Mouse (Mus musculus) cortical plate, adult 2 months (tissue): ENCODE results near the gene Mylk2. TPM values are rescaled to one million over a fixed set of nuclear protein-coding genes. Genes with fewer than 3 reads are reported as not detected.

Experiments
- H3K27ac ChIP-seq: fragments of 200-500 bp; 2 replicates; pipeline ENCODE4 v1.5.1; 2012; ENCODE audit warnings: low read length, control low read depth, inconsistent platforms; ENCODE audit not compliant: insufficient read depth
- H3K4me1 ChIP-seq: fragments of 200-500 bp; 2 replicates; pipeline ENCODE4 v1.6.1; 2011; ENCODE audit warnings: low read length; ENCODE audit not compliant: control insufficient read depth, insufficient read depth
- H3K4me3 ChIP-seq: fragments of 200-500 bp; 2 replicates; pipeline ENCODE4 v1.5.1; 2011; ENCODE audit warnings: mild to moderate bottlenecking, low read length, control low read depth; ENCODE audit not compliant: insufficient read depth
- CTCF ChIP-seq: fragments of 200-500 bp; IDR thresholded peaks from 2 replicates; pipeline ENCODE4 v1.5.1; 2011; ENCODE audit warnings: mild to moderate bottlenecking, control low read depth, low read length; ENCODE audit not compliant: insufficient read depth; ENCODE audit errors: extremely low read depth
- POLR2A ChIP-seq: fragments of 200-500 bp; IDR thresholded peaks from 2 replicates; pipeline ENCODE4 v1.6.1; 2011; ENCODE audit warnings: mild to moderate bottlenecking, low read length, control low read depth; ENCODE audit not compliant: insufficient read depth; ENCODE audit errors: extremely low read depth
- polyA plus RNA-seq: library from polyadenylated mRNA; depleted of rRNA; stranded (reverse); fragments of >200 nt; gene quantifications from 2 replicates; pipeline ENCODE4 v1.2.3, GENCODE M21; 2012

The Mylk2 gene
- polyA plus RNA-seq, 1 experiment: not detected

- TF ChIP-seq CTCF: no peak
- TF ChIP-seq POLR2A: no peak
- H3K4me3 ChIP-seq: no peak overlapping the region
- H3K4me1 ChIP-seq: no peaks in the 10 kb centered on the region
- H3K27ac ChIP-seq: no peak overlapping the region
These were observed 14.2 kb downstream of the Mylk2 start for GRCm38 (mm10) chr2:152925189-152925872.

DNA sequence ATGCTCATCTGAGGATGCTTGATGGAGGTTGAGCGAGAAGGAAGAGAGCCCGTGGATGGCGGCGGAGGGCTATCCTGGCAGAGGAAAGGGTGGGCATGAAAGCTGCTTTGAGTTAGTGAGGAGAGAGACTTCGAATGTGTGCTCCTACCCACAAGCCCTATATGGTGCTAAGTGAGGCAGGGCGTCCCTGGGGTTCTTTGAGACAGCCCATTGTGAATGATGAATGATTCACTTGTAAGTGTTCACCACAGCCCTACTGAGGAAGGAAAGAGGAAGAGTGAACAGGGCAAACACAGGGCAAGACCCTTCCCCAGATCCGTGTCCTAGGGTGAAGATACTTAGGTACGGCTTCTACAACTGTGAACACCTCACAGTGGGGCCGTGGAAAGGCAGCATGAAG, 15.7 kb downstream of the Mylk2 start:
- Histone ChIP-seq H3K27ac (no peak overlapping the region), H3K4me3 (no peak overlapping the region), H3K4me1 (no peaks in the 10 kb centered on the region)
- TF ChIP-seq CTCF: no peak
- TF ChIP-seq POLR2A: no peak

GRCm38 (mm10) chr2:152927371-152927770, 16.2 kb downstream of the Mylk2 start:
- no peak overlapping the region for H3K4me3 ChIP-seq
- H3K4me1 ChIP-seq: no peaks in the 10 kb centered on the region
- no peak overlapping the region for H3K27ac ChIP-seq
- TF ChIP-seq POLR2A (no peak), CTCF (no peak)

DNA sequence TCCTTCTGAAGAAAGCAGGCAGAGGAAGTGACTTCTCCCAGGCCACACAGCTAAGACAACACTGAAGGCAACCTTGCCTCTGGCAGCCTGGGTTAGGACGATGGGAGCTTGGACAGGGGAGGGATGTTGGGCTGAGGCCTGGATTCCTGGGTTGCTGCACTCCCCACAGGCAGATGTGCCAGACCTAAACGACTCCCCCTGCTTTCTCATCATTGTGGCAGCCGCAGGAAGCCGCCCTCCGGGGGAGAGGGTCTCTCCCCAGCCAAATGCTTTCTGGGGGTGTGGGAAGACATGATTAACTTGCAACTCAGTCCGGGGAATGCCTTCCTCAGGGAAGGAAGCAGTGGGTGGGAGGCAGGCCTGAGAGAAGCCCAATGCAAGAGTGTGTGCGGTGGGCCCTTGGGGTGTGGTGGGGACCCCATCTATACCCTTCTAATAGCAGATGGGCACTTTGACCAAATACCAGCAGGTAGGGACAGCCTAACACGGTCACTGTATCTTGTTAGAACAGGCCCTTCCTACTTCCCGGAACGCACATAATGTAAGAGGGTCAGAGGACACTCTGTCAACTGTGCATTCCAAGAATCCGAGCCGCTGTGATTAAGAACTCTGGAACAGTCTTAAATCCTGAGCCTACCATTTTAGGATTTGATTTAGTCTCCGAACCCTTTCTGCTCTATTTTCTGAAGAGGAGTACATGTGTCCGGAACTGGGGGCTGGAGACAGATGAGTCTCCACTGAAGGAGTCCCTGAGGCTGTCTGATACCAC, 17.3 kb downstream of the Mylk2 start:
- no peak overlapping the region for H3K27ac ChIP-seq
- H3K4me3 ChIP-seq: no peak overlapping the region
- TF ChIP-seq CTCF (no peak), POLR2A (no peak)
- no peaks in the 10 kb centered on the region for H3K4me1 ChIP-seq

GRCm38 (mm10) chr2:152928988-152929370, 17.8 kb downstream of the Mylk2 start:
- Histone ChIP-seq H3K4me3 (no peak overlapping the region), H3K4me1 (no peaks in the 10 kb centered on the region), H3K27ac (no peak overlapping the region)
- TF ChIP-seq CTCF: no peak
- no peak for TF ChIP-seq POLR2A

DNA sequence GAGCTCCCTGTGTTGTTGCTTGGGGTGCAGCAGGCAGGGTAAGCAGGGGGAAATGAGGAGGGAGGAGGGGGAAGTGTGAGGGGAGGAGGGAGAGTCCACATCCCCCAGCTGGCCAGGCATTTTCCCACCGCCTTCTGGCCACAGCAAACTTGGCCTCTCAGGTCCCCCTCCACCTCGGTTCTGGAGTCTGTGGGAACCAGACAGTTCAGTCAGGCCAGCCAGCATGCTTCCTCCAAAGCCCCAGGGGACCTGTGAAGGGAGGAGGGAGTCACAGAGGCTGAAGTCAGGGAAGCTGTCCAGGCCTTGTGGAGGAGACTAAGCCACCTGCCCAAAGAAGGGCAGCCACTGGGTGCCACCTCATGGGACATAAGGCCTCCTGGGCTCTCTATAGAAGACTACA, 19.1 kb downstream of the Mylk2 start:
- TF ChIP-seq POLR2A (no peak), CTCF (no peak)
- no peaks in the 10 kb centered on the region for H3K4me1 ChIP-seq
- H3K4me3 ChIP-seq: no peak overlapping the region
- no peak overlapping the region for H3K27ac ChIP-seq

DNA sequence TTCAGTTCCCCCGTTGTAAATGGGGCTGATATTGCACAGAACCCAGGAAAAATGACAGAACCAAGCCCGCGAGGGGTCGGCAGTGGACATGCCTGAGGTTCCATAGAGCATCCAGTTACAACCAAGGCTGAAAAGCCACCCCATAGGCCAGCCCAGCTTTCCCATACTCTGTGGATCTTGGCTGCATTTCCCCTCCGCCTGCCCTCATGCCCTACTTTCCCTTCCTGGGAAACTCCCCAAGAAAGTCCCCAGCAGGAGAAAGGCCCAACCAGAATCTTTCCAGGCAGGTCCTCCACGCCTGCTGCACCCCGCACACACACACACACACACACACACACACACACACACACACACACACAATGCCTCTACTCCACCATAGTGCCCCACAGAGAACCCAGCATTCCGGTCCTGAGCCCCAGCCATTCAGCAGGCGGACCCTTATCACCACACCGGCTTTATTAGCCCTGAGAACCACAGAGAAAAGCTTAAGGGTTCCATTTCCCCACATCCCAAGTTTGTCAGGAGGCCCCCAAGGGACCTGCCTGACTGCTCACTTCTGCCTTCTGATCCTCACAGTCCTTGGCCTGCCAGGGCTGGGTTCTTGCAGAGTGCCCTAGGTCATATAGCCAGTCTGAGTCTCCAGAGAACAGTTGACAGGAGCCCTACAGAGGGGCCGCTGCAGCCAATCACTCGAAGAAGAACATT, 20.5 kb downstream of the Mylk2 start:
- TF ChIP-seq CTCF: no peak
- TF ChIP-seq POLR2A: no peak
- no peaks in the 10 kb centered on the region for H3K4me1 ChIP-seq
- H3K4me3 ChIP-seq: no peak overlapping the region
- H3K27ac ChIP-seq: no peak overlapping the region

GRCm38 (mm10) chr2:152933048-152933447, 21.9 kb downstream of the Mylk2 start, which contains the start of gene Foxs1:
TSS of gene Foxs1 (minus strand) at chr2:152933208.
- Histone ChIP-seq H3K27ac (no peak within 1 kb of the TSS), H3K4me1 (no peaks in the 10 kb centered on the region), H3K4me3 (no peak within 1 kb of the TSS)
- no peak for TF ChIP-seq POLR2A
- TF ChIP-seq CTCF: no peak

- Histone ChIP-seq H3K4me1 (no peaks in the 10 kb centered on the region), H3K4me3 (no peak overlapping the region), H3K27ac (no peak overlapping the region)
- no peak for TF ChIP-seq POLR2A
- peak; percentile 61 for TF ChIP-seq CTCF
These were observed 22.5 kb downstream of the Mylk2 start for GRCm38 (mm10) chr2:152933614-152934013.

DNA sequence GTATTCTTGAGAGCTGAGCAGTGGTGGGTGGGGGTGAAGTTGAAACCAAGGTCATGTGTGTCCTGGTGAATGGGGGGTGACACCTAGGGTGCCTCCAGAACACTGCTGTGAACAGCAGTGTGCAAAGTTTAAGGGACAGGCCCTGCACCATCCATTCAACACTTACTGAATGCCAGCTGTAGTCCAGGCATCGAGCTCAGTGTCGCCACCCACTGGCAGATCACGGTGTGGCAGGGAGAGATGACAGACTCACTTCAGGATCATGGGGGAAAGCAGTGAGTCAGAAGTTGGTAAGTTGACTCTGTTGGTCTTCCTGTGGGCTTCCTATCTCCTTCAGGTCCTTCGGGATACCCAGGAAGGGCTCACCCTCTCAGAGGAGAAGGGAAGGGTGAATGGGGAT, 28.7 kb downstream of the Mylk2 start:
- Histone ChIP-seq H3K4me3 (no peak overlapping the region), H3K27ac (no peak overlapping the region), H3K4me1 (no peaks in the 10 kb centered on the region)
- TF ChIP-seq POLR2A (no peak), CTCF (peak; percentile 73)
